Mouse (Mus musculus) heart, embryonic 10.5 days (tissue): ENCODE results near the gene Acox3. TPM values are rescaled to one million over a fixed set of nuclear protein-coding genes. Genes with fewer than 3 reads are reported as not detected.
"Not testable (repeated sequence)": the region's sequence is repeated elsewhere in the genome, so short reads cannot be mapped to it uniquely, and the experiment has no call there.

Experiments used
- DNase-seq: peaks from one replicate; pipeline ENCODE4 v3.0.0-alpha.2; 2017; ENCODE audit warnings: low spot score
- H3K27ac ChIP-seq: fragments of 300-500 bp; sonication (generic); 2 replicates; pipeline ENCODE4 v1.5.1; 2016; ENCODE audit warnings: mild to moderate bottlenecking
- H3K27me3 ChIP-seq: fragments of 300-500 bp; sonication (generic); 2 replicates; pipeline ENCODE4 v1.6.1; 2016; ENCODE audit warnings: mild to moderate bottlenecking; ENCODE audit not compliant: poor library complexity, insufficient read depth, severe bottlenecking
- H3K36me3 ChIP-seq: fragments of 300-500 bp; sonication (generic); 2 replicates; pipeline ENCODE4 v1.6.1; 2016; ENCODE audit warnings: mild to moderate bottlenecking, moderate library complexity
- H3K4me1 ChIP-seq: fragments of 300-500 bp; sonication (generic); 2 replicates; pipeline ENCODE4 v1.6.1; 2016; ENCODE audit warnings: mild to moderate bottlenecking
- H3K4me3 ChIP-seq: fragments of 300-500 bp; sonication (generic); 2 replicates; pipeline ENCODE4 v1.5.1; 2016; ENCODE audit warnings: mild to moderate bottlenecking, moderate library complexity
- H3K9me3 ChIP-seq: fragments of 300-500 bp; sonication (generic); 2 replicates; pipeline ENCODE4 v1.6.1; 2016; ENCODE audit warnings: mild to moderate bottlenecking, moderate library complexity
- WGBS: fragments of 180-500 bp; shearing (Covaris S2); methylation state at CpG from one replicate; pipeline ENCODE4 v1.1.7; 2016; 5-methylcytosine and 5-hydroxymethylcytosine counted together
- polyA plus RNA-seq: library from polyadenylated mRNA; unstranded; fragments of >200 nt; fragmentation: Nextera tagmentation; extraction: Ambion mirVana; gene quantifications from 2 replicates; pipeline ENCODE4 v1.2.1, GENCODE M21; 2016

Acox3 gene
- polyA plus RNA-seq, 1 experiment from 2014 or later, result 9.9 TPM

DNA sequence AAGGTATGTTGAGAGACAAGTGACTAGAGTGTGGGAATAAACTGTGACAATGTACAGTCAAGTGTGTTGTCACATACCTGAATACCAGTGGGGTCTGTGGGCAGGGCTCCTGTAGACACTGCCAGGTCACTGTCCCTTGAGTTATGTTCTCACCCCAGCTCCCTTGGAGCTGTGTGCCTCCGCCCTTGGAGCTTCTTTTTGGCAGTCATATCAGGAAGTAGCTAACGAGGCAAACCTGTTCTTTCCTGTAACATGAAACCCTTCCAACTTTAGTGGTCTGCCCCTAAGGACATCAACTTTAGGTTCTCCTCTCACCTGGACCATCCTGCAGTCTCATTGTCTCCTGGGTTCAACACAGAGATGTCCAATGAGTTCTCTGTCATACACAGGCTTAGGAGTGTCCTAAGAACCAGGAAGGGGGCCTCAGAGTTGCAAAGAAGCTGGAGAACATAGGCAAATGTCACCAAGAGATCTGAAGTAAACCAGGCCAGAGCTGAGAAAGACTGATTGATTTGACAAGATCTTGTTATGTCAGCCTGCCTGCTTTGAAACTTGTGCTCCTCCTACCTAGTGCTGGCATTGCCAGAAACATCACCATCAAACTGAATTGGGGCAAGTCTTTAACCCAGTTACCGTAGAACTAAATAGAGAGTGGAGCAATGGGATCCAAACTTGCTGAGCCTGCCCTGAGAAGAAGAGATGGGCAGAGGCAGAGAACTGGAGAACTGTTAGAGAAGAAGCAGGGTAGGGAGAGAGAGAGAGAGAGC, 2.5 kb upstream of the Acox3 start:
- H3K9me3 ChIP-seq, result no peaks in the 10 kb centered on the region
- WGBS, result 57% methylated on average over 3 of the region's 3 CpGs
- no peak for DNase-seq
- H3K36me3 ChIP-seq, result no peaks in the 10 kb centered on the region
- no peak overlapping the region for H3K27ac ChIP-seq
- no peak overlapping the region for H3K4me3 ChIP-seq
- peaks cover 12% of the 10 kb centered on the region for H3K4me1 ChIP-seq
- H3K27me3 ChIP-seq, result 0 out of 2 replicates have a peak, but pooled peaks cover 9% of the 10 kb centered on the region

DNA sequence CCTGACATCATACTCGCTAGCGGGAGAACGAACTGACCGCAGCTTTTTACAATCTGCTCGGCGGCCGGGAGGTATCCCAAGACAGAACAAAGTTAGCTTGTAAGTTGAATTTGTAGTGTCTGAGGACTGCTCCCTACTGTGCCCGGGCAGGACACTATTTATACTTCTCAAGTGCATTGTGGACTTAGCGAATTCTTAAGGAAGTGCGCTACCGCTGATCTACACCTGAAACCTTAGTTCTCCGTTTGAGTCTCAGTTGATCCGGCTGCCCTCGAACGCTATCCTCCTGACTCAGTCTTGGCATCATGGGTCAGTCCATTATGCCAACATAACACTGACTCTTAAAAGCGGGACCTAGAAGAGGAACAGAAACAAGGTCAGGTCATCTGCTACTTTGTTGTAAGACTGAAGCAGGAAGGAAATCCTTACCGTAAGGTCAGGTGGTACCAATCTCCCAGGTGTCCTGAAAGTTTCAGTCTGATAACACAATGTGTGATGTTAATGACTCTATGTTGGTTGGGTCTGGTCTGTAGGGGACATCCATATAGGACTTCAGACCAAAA, 462 bp downstream of the Acox3 start:
- Histone ChIP-seq H3K36me3 (peaks cover 6% of the 10 kb centered on the region), H3K9me3 (no peaks in the 10 kb centered on the region), H3K27me3 (no peaks in the 10 kb centered on the region), H3K27ac (peak overlapping the region; percentile 86), H3K4me3 (peak overlapping the region; percentile 75), H3K4me1 (peaks cover 11% of the 10 kb centered on the region)
- WGBS, result 5% methylated on average over 17 of the region's 17 CpGs
- DNase-seq, result no peak

DNA sequence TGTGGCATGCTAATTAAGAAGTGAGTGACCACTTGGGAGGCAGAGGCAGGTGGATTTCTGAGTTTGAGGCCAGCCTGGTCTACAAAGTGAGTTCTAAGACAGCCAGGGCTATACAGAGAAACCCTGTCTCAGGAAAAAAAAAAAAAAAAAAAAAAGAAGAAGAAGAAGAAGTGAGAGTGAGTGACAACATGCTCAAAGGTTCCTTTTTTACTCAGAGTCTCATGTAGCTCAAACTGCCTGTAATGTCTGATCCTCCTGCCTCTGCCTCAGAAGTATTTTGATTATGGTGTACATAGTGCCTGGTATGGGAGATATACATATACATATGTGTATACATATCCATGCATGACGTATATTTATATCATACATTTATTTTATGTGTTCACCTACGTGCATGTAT, 1.4 kb downstream of the Acox3 start:
- H3K9me3 ChIP-seq, H3K27me3 ChIP-seq, H3K27ac ChIP-seq, H3K4me3 ChIP-seq, DNase-seq: not testable (repeated sequence)
- peaks cover 15% of the 10 kb centered on the region for H3K36me3 ChIP-seq
- peaks cover 11% of the 10 kb centered on the region for H3K4me1 ChIP-seq
- 80% methylated on average over 2 of the region's 2 CpGs for WGBS

DNA sequence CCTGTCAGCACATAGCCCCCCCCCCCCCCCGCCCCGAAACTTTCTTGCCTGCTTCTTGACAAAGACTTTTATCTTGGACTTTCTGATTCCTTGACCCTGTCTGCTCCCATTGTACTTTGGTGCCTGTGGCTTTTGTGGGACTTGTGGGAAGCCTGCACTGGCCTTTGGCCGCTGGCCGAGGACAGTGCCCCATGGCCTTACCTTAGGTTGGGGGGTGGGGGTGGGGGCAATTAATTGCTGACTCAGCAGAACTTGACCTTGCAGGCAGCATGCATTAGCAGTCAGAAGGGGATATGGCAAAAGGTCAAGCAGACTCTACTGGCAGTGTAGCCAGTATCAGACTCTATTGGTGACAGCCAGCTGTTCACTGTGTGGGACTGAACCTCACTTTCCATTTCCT, 8.7 kb downstream of the Acox3 start:
- no peak for DNase-seq
- Histone ChIP-seq H3K36me3 (peaks cover 60% of the 10 kb centered on the region), H3K27ac (no peak overlapping the region), H3K4me1 (no peaks in the 10 kb centered on the region), H3K27me3 (peaks cover 11% of the 10 kb centered on the region; the same call in 1 of the 2 replicates), H3K4me3 (no peak overlapping the region), H3K9me3 (no peaks in the 10 kb centered on the region; the same call in 1 of the 2 replicates)
- 82% methylated on average over 4 of the region's 4 CpGs for WGBS

DNA sequence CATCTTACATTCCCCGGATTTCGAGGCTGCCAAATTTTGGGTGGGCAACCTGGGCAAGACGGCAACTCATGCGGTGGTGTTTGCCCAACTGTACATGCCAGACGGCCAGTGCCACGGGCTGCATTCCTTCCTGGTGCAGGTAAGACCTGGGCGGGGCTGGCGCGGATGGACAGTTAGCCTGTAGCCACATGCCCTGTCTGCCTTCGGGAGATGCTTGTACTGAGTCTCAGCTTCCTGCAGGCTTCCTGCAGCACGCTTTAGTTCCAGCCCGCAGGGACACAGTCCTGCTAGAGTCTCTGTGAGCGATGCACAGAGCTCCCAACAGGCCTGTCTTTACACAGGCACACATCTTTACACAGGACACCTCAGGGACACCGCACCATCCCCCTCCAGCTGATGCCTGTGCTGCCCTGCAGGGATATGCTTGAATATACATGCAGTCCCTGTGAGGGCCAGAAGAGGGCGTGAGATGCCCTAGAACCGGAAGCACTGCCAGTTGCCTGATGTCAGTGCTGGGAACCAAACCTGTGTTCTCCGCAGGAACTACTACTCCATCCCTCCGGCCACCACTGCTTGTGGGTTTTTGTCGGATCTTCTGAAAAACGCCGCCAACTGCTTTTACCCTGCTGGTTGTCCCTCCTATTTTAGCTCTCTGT, 9.4 kb downstream of the Acox3 start:
- Histone ChIP-seq H3K27ac (no peak overlapping the region), H3K36me3 (peaks cover 61% of the 10 kb centered on the region), H3K9me3 (no peaks in the 10 kb centered on the region; the same call in 1 of the 2 replicates), H3K4me3 (no peak overlapping the region), H3K27me3 (peaks cover 11% of the 10 kb centered on the region; the same call in 1 of the 2 replicates), H3K4me1 (no peaks in the 10 kb centered on the region)
- 75% methylated on average over 21 of the region's 21 CpGs for WGBS
- DNase-seq, result no peak

DNA sequence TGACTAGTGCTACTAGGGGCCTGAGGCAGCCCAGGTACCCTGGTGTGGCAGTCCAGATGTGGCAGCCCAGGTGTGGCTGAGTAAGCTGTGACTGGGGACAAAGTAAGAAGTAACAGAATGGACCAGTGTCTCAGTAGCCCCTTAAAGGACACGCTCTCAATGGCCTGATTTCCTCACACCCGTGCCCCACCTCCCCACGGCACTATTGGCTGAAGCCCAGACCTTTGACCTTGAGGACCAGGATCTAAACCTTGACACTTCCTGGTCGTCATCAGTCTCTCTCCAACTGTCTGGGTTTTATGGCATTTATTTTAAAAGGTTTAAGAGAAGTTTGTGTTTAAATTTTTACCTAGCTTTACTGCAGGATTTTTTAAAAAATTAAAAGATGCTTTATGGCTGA, 10.0 kb downstream of the Acox3 start:
- WGBS, result 71% methylated on average over 4 of the region's 4 CpGs
- Histone ChIP-seq H3K27ac (no peak overlapping the region), H3K4me3 (no peak overlapping the region), H3K36me3 (peaks cover 64% of the 10 kb centered on the region), H3K4me1 (0 out of 2 replicates have a peak, but pooled peaks cover under 1% of the 10 kb centered on the region), H3K27me3 (peaks cover 11% of the 10 kb centered on the region; the same call in 1 of the 2 replicates), H3K9me3 (no peaks in the 10 kb centered on the region; the same call in 1 of the 2 replicates)
- DNase-seq, result no peak

DNA sequence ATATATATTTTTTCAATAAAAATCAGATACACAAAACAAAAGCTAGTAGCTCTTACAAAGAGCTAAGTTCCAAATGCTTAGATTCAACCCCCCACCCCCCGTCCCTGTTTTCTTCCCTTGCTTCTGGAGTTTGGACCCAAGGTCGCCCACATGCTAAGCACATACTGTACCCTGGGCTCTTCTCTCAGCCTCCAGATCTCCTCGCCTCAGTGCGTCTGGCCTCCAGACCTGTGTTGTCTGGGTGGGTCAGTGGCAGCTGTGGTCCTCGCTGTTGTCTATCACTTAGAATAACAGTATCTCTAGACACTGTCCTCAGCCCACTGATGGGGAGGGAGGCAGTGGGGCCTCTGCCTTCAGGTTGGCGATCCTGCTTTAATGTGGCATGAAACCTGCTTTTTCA, 10.4 kb downstream of the Acox3 start:
- Histone ChIP-seq H3K9me3 (no peaks in the 10 kb centered on the region; the same call in 1 of the 2 replicates), H3K27me3 (peaks cover 11% of the 10 kb centered on the region), H3K27ac (no peak overlapping the region), H3K4me3 (no peak overlapping the region), H3K4me1 (0 out of 2 replicates have a peak, but pooled peaks cover 2% of the 10 kb centered on the region), H3K36me3 (peaks cover 64% of the 10 kb centered on the region)
- 78% methylated on average over 6 of the region's 6 CpGs for WGBS
- DNase-seq, result no peak

DNA sequence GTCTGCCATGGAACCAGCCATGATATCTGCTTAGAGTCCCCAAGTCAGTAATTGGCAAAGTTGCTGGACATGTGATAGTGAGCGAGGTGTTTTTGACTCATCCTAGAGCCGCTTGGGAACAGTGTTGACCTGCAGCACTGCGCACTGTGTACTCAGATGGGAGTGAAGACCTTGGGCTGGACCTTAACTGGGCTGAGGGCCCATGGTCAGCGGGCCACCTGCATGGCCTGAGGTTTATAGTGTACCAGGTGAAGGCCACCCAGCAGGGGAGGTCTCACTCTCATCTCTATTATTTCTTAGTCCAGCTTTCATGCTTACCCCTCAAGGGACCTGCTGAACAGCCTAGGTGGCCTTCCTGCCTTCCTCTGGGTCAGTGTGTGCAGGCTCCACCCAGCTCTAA, 11.9 kb downstream of the Acox3 start:
- no peak overlapping the region for H3K27ac ChIP-seq
- H3K4me3 ChIP-seq, result no peak overlapping the region
- WGBS, result 83% methylated on average over 4 of the region's 4 CpGs
- DNase-seq, result no peak
- H3K4me1 ChIP-seq, result peaks cover 2% of the 10 kb centered on the region; the same call in 1 of the 2 replicates
- peaks cover 54% of the 10 kb centered on the region for H3K36me3 ChIP-seq
- H3K27me3 ChIP-seq, result peaks cover 11% of the 10 kb centered on the region
- H3K9me3 ChIP-seq, result peaks cover 3% of the 10 kb centered on the region; the same call in 1 of the 2 replicates

DNA sequence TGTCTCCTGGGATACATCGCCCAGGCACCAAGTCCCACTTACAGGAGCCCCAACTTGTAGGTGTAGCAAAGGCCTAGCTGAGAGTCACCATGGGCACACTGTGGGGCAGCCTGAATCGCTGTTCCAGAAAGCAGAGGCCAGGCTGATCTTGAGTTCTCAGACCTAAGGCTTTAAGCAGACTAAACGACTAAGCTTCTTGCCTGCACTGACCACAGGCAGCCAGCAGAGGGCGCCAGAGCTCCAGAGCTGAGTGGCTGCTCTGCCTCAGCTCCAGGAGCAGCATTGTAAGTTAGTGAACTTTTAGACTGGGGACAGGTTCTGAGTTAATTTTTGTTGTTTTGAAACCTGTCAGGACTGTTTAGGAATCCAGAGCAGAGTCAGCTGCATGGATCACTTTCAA, 12.9 kb downstream of the Acox3 start:
- 20% methylated on average over 4 of the region's 4 CpGs for WGBS
- Histone ChIP-seq H3K9me3 (peaks cover 3% of the 10 kb centered on the region; the same call in 1 of the 2 replicates), H3K4me1 (peaks cover 10% of the 10 kb centered on the region; the same call in 1 of the 2 replicates), H3K27ac (no peak overlapping the region), H3K36me3 (peaks cover 48% of the 10 kb centered on the region), H3K4me3 (no peak overlapping the region), H3K27me3 (peaks cover 11% of the 10 kb centered on the region)
- DNase-seq, result peak; percentile 88

DNA sequence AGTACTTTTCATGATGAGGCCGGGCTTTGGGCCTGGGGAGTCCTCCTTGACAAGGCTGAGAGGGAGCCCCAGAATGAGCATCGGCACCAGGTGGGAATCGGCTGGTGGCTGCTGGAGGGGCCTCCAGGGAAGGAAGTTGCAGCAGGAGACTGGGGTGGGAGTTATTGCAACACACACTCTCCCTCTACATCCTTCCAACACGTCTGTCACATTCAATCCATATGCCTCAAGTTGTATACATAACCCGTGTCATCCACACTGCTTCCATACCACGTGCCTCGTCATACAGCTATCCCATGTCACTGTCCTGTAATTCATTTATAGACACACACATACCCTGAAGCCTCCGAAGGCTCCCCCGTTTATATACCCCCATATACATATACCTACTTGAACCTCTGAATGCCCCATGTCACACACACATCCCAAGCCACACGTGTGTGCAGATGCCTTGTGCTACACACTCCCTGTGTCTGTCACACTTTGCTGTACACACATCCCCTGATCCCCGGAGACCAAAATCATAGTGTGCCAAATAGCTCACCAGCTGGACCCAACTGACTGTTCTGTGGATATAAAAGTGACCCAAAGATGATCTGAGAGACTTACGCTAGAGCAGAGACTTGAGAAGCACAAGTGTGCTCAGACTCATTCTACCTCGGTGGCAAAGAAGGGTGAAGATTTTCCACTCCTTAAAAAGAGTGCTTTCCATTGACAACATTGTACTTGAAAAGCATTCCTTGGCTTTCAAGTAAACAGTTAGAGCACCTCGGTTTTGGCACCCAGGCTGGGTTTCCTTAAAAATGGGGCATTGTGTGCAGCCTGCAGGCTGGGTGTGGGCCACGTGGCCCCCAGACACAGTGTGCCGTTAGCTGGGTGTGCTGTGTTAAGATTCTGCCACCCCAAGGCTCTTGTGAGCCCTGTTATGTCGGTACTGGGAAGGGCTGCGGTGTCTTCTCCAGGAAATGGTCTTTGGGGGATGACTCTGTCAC, 13.6 kb downstream of the Acox3 start:
- H3K36me3 ChIP-seq, result peaks cover 47% of the 10 kb centered on the region
- peaks cover 10% of the 10 kb centered on the region; the same call in 1 of the 2 replicates for H3K4me1 ChIP-seq
- no peak overlapping the region for H3K4me3 ChIP-seq
- DNase-seq, result no peak
- H3K27me3 ChIP-seq, result peaks cover 12% of the 10 kb centered on the region
- 0 out of 2 replicates have a peak, but pooled peaks cover 3% of the 10 kb centered on the region for H3K9me3 ChIP-seq
- WGBS, result 79% methylated on average over 18 of the region's 18 CpGs
- H3K27ac ChIP-seq, result no peak overlapping the region

DNA sequence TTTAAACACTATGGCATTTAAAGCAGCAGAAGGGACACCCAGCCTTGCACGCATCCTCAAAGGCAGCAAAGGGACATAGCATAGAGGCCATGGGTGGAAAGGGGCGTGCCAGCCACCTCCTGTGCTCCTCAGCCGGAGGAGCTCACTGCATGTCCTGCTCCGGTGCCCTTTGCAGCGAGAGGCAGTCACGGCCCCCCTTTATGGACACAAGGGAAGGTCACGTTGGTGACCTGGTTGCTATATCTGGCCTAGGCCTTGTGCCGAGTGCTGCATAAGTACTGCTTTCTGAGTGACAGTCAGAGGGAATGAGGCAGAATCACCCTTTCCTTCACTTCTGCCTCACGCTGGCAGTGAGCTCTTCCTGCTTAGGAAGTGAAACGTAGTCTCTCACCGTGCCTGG, 17.4 kb downstream of the Acox3 start:
- H3K27ac ChIP-seq, result no peak overlapping the region
- H3K9me3 ChIP-seq, result 0 out of 2 replicates have a peak, but pooled peaks cover 3% of the 10 kb centered on the region
- H3K4me3 ChIP-seq, result no peak overlapping the region
- WGBS, result 59% methylated on average over 11 of the region's 11 CpGs
- H3K36me3 ChIP-seq, result peaks cover 41% of the 10 kb centered on the region
- peaks cover 10% of the 10 kb centered on the region; the same call in 1 of the 2 replicates for H3K4me1 ChIP-seq
- DNase-seq, result no peak
- H3K27me3 ChIP-seq, result peaks cover 11% of the 10 kb centered on the region

DNA sequence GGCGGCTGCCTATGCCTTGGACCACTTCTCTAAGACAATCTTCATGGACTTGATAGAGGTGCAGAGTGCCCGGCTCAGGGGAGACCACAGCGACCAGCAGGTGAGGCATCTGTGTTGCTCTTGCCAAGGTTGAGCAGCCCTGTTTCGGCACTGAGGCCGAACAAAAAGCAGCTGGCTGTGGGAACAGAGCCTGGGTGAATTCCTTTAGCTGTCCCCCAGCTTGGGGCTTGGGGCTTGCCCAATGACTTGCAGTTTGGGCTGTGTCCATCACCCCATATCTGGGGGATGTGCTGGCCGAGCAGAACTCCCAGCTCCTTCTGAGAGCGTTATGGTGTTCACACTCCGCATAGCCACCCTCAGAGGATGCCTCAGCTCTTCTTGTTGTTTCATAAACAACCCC, 18.7 kb downstream of the Acox3 start:
- Histone ChIP-seq H3K4me3 (no peak overlapping the region), H3K4me1 (peaks cover 11% of the 10 kb centered on the region), H3K27ac (no peak overlapping the region), H3K36me3 (peaks cover 38% of the 10 kb centered on the region), H3K9me3 (0 out of 2 replicates have a peak, but pooled peaks cover 3% of the 10 kb centered on the region), H3K27me3 (peaks cover 13% of the 10 kb centered on the region)
- no peak for DNase-seq
- 90% methylated on average over 8 of the region's 8 CpGs for WGBS
